Mouse (Mus musculus): ENCODE measurements around the gene Ogfr. TPM values are rescaled to one million over a fixed set of nuclear protein-coding genes. Genes with fewer than 3 reads are reported as not detected.

The Ogfr gene
- polyA plus RNA-seq, 1 experiment from 2014 or later, result 23.9 TPM

DNA sequence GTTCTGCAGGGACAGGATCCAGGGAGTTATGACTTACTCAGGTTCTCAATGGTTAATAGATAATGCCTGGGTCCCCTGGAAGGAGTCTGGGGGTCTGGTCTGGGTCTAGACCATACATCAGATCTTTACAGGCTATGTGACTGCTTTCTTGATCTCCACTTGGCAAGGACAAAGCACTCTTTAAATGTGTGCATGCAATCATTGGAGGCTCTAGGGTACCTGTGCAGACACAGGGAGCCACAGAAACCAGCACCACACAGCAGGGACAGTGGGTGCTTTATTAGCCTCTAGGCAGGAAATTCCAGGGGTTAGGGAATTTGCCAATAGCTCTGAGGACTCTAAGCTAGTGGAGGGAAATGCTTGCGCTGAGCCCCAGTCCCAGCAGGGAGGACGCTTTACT lies 22.8 kb downstream of the Ogfr start:
- Histone ChIP-seq H3K9me3 (ENCODE audit: control insufficient read depth, low read length) (no peaks in the 10 kb centered on the region), H3K36me3 (ENCODE audit: control insufficient read depth, insufficient read depth, low read length) (no peaks in the 10 kb centered on the region), H3K4me2 (replicated peaks; ENCODE audit: low read depth) (no peak overlapping the region), H3K27me3 (ENCODE audit: control insufficient read depth, insufficient read depth, low read length) (no peaks in the 10 kb centered on the region), H3K4me3 (ENCODE audit: low read depth, low read length) (no peak overlapping the region), H3K4me1 (replicated peaks; ENCODE audit: control insufficient read depth, insufficient read depth) (no peaks in the 10 kb centered on the region), H3K27ac (replicated peaks) (no peak overlapping the region), H3K9ac (ENCODE audit: low read length) (no peak overlapping the region)
- TF ChIP-seq EP300 (optimal IDR thresholded peaks at IDR 0.05), result no peak
- no peak for TF ChIP-seq CTCF (IDR thresholded peaks at IDR 0.05; ENCODE audit: low read depth)
- ATAC-seq (ENCODE audit: low FRiP score, low TSS enrichment) (no peak), DNase-seq (ENCODE audit: low spot score) (no peak)
- 64% methylated on average over 2 of the region's 2 CpGs for WGBS

DNA sequence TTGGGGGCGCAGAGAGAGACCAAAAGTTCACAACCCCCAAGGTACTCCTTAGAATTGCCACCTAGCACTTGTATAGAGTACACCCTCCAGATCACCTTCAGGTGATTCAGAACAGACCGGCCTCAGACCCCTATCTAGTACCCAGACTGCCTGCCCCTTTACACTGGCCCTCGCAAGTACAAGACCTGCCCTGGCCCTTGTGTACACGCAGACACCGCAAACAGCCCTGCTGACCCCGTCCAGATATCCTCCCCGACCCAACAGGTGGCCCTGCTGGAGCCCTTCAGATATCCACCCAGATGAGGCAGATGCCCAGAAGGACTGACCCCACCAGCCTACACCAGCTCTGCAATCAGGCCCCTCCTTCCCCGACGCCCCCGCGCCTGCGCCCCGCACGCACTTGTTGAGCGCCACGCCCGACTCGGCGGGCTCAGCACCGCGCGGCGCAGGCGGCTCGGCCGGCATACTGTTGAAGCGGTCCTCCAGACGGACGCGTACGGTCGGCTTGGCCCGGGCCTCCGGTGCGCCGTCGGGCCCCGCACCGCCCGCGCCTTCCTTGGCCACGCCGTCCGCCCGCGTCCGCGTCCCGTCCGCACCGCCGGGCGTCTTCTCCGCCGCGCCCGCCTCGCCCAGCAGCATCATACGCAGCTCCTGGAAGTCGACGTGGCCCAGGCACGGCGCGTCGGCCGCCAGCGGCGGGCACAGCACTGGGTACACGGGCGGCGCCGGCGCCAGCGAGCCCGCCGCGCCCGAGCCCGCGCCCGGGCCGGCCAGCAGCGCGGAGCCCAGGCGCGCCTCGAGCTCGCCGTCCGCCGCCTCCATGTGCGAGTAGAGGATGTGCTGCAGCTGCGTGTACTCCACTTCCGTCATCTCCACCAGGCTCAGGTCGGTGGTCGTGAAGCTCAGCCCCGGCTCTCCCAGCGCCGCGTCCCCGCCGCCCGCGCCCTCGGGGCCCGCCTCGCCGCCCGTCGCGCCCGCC lies 52.8 kb downstream of the Ogfr start:
- Histone ChIP-seq H3K27ac (replicated peaks) (no peak overlapping the region), H3K36me3 (ENCODE audit: control insufficient read depth, insufficient read depth, low read length) (no peaks in the 10 kb centered on the region), H3K9ac (ENCODE audit: low read length) (no peak overlapping the region), H3K4me2 (replicated peaks; ENCODE audit: low read depth) (peak overlapping the region; percentile 37), H3K9me3 (ENCODE audit: control insufficient read depth, low read length) (peaks cover 7% of the 10 kb centered on the region; the same call in 1 of the 2 replicates), H3K4me3 (ENCODE audit: low read depth, low read length) (peak overlapping the region; percentile 21), H3K27me3 (ENCODE audit: control insufficient read depth, insufficient read depth, low read length) (peaks cover 11% of the 10 kb centered on the region; the same call in 1 of the 2 replicates), H3K4me1 (replicated peaks; ENCODE audit: control insufficient read depth, insufficient read depth) (no peaks in the 10 kb centered on the region)
- DNase-seq (ENCODE audit: low spot score) (peak; percentile 35), ATAC-seq (ENCODE audit: low FRiP score, low TSS enrichment) (peak; percentile 82)
- TF ChIP-seq EP300 (optimal IDR thresholded peaks at IDR 0.05) (no peak), CTCF (IDR thresholded peaks at IDR 0.05; ENCODE audit: low read depth) (no peak)
- 2% methylated on average over 68 of the region's 112 CpGs for WGBS

DNA sequence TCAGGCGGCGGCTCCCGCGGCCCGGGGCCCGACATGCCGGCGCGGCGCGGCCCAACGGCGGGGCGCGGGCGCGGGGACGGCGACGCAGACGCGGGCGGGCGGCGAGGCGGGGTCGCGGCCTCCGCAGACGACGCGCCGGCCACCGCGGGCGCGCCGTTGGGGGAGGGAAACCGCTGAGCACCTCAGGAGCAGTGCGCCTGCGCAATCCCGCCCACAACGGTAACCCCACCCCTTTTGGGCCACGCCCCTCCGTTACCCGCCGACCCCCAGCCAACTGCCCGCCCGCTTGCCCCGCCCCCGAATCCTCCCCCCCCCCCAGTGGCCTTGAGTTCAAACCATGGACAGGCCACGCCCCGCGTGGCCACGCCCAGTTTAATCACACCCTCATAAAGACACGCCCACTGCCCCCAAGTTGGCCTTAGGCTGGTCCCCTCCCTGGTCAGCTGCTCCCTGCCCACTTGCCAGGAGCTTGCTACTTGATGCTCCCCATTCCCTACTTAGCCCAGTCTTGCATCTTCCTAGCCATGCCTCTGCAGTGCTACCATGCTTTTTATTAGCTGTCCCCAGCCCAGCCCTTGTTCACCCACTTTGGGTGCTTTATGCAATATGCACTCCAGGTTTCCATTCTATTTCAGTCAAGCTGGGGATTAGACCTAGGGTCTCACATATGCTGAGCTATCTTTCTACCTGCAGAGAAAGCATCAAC lies 53.7 kb downstream of the Ogfr start, which contains the start of gene Tcfl5:
Gene Tcfl5 (minus strand): TSS at position 154 of the 706 bp plus-strand sequence.
- peaks cover 11% of the 10 kb centered on the region; the same call in 1 of the 2 replicates for H3K27me3 ChIP-seq (ENCODE audit: control insufficient read depth, insufficient read depth, low read length)
- no peaks in the 10 kb centered on the region for H3K4me1 ChIP-seq (replicated peaks; ENCODE audit: control insufficient read depth, insufficient read depth)
- peak within 1 kb of the TSS; percentile 37 for H3K4me2 ChIP-seq (replicated peaks; ENCODE audit: low read depth)
- no peaks in the 10 kb centered on the region for H3K36me3 ChIP-seq (ENCODE audit: control insufficient read depth, insufficient read depth, low read length)
- ATAC-seq (ENCODE audit: low FRiP score, low TSS enrichment) (no peak; the same call in 1 of the 2 replicates), DNase-seq (ENCODE audit: low spot score) (no peak)
- H3K4me3 ChIP-seq (ENCODE audit: low read depth, low read length), result peak within 1 kb of the TSS; percentile 21
- TF ChIP-seq CTCF (IDR thresholded peaks at IDR 0.05; ENCODE audit: low read depth) (no peak), EP300 (optimal IDR thresholded peaks at IDR 0.05) (no peak)
- no peak within 1 kb of the TSS for H3K27ac ChIP-seq (replicated peaks)
- H3K9ac ChIP-seq (ENCODE audit: low read length), result no peak within 1 kb of the TSS
- 9% methylated on average over 6 of the region's 56 CpGs for WGBS
- peaks cover 7% of the 10 kb centered on the region; the same call in 1 of the 2 replicates for H3K9me3 ChIP-seq (ENCODE audit: control insufficient read depth, low read length)

DNA sequence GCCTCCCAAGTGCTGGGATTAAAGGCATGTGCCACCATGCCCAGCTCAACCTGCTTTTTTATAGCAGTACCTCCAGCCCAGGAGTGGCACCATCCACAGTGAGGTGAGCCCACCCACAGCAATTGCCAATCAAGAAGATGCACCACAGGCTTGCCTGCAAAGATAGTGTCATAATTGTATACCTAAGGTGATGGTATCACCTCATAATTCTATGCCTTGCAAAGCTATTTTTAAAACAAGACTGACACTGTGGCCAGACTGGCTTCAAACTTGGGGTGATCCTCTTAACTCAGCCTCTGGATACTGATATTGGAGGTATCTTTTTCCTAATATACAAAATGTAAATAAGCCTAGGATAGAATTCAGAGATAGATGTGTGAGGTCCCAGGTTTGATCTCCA lies 54.6 kb downstream of the Ogfr start:
- no peaks in the 10 kb centered on the region for H3K4me1 ChIP-seq (replicated peaks; ENCODE audit: control insufficient read depth, insufficient read depth)
- H3K36me3 ChIP-seq (ENCODE audit: control insufficient read depth, insufficient read depth, low read length), result no peaks in the 10 kb centered on the region
- peaks cover 7% of the 10 kb centered on the region; the same call in 1 of the 2 replicates for H3K9me3 ChIP-seq (ENCODE audit: control insufficient read depth, low read length)
- TF ChIP-seq EP300 (optimal IDR thresholded peaks at IDR 0.05) (no peak), CTCF (IDR thresholded peaks at IDR 0.05; ENCODE audit: low read depth) (no peak)
- no peak overlapping the region for H3K27ac ChIP-seq (replicated peaks)
- DNase-seq (ENCODE audit: low spot score), result no peak
- no peak for ATAC-seq (ENCODE audit: low FRiP score, low TSS enrichment)
- no peak overlapping the region for H3K4me3 ChIP-seq (ENCODE audit: low read depth, low read length)
- no peak overlapping the region for H3K4me2 ChIP-seq (replicated peaks; ENCODE audit: low read depth)
- peaks cover 11% of the 10 kb centered on the region; the same call in 1 of the 2 replicates for H3K27me3 ChIP-seq (ENCODE audit: control insufficient read depth, insufficient read depth, low read length)
- no peak overlapping the region for H3K9ac ChIP-seq (ENCODE audit: low read length)

Other genes starting within 250 kb of the Ogfr start
- 4.2 and 5.6 TPM in 2 replicates for gene Slco4a1, start 133.0 kb upstream of the Ogfr start, polyA plus RNA-seq (2015; fragmentation: Nextera tagmentation; extraction: Ambion mirVana)
- 0.11 and 0.12 TPM in 2 replicates for gene Ntsr1, start 89.3 kb upstream of the Ogfr start, polyA plus RNA-seq (2015; fragmentation: Nextera tagmentation; extraction: Ambion mirVana)
- gene Mrgbp, start 7.9 kb upstream of the Ogfr start, polyA plus RNA-seq (2015; fragmentation: Nextera tagmentation; extraction: Ambion mirVana), result 15.9 and 16.1 TPM in 2 replicates
- 1.6 TPM in 2 replicates for gene Col9a3, start 8.5 kb downstream of the Ogfr start, polyA plus RNA-seq (2015; fragmentation: Nextera tagmentation; extraction: Ambion mirVana)
- gene Tcfl5, start 53.5 kb downstream of the Ogfr start, polyA plus RNA-seq (2015; fragmentation: Nextera tagmentation; extraction: Ambion mirVana), result 0.05 and 0.22 TPM in 2 replicates
- gene Dido1, start 120.8 kb downstream of the Ogfr start, polyA plus RNA-seq (2015; fragmentation: Nextera tagmentation; extraction: Ambion mirVana), result 7.4 and 9.7 TPM in 2 replicates
- 59.6 and 60.7 TPM in 2 replicates for gene Gid8, start 120.9 kb downstream of the Ogfr start, polyA plus RNA-seq (2015; fragmentation: Nextera tagmentation; extraction: Ambion mirVana)
- gene Slc17a9, start 136.0 kb downstream of the Ogfr start, polyA plus RNA-seq (2015; fragmentation: Nextera tagmentation; extraction: Ambion mirVana), result 3.0 and 3.6 TPM in 2 replicates
- not detected in 2 replicates for gene Bhlhe23, start 187.7 kb downstream of the Ogfr start, polyA plus RNA-seq (2015; fragmentation: Nextera tagmentation; extraction: Ambion mirVana)

All from stomach, postnatal 0 days (tissue).